Mouse (Mus musculus) thymus, adult 2 months (tissue): Measurements from ENCODE around the gene Ascc2. TPM values are rescaled to one million over a fixed set of nuclear protein-coding genes. Genes with fewer than 3 reads are reported as not detected.

Experiments used
- DNase-seq: peaks from one replicate; pipeline ENCODE4 v3.0.0; 2021
- H3K27ac ChIP-seq: fragments of 200-500 bp; 2 replicates; pipeline ENCODE4 v1.5.1; 2012; ENCODE audit warnings: low read length, control low read depth; ENCODE audit not compliant: control insufficient read depth, insufficient read depth
- H3K27me3 ChIP-seq: fragments of 200-500 bp; 2 replicates; pipeline ENCODE4 v1.6.1; 2012; ENCODE audit warnings: mild to moderate bottlenecking, low read length, moderate library complexity, mixed read lengths; ENCODE audit not compliant: control insufficient read depth, insufficient read depth
- H3K36me3 ChIP-seq: fragments of 200-500 bp; 2 replicates; pipeline ENCODE4 v1.6.1; 2012; ENCODE audit warnings: mild to moderate bottlenecking, low read length, moderate library complexity; ENCODE audit not compliant: control insufficient read depth, insufficient read depth
- H3K4me1 ChIP-seq: fragments of 200-500 bp; replicated peaks from 2 replicates; pipeline ENCODE4 v1.6.1; 2012; ENCODE audit warnings: low read length; ENCODE audit not compliant: control insufficient read depth, insufficient read depth
- H3K4me3 ChIP-seq: fragments of 200-500 bp; 2 replicates; pipeline ENCODE4 v1.5.1; 2012; ENCODE audit warnings: mild to moderate bottlenecking, low read length, control low read depth, moderate library complexity; ENCODE audit not compliant: control insufficient read depth, insufficient read depth
- CTCF ChIP-seq: fragments of 200-500 bp; IDR thresholded peaks from 2 replicates; pipeline ENCODE4 v1.5.1; 2012; ENCODE audit warnings: mild to moderate bottlenecking, control low read depth, low read length, moderate library complexity, borderline replicate concordance; ENCODE audit not compliant: control insufficient read depth, poor library complexity, insufficient read depth; ENCODE audit errors: extremely low read depth
- POLR2A ChIP-seq: fragments of 200-500 bp; IDR thresholded peaks from 2 replicates; pipeline ENCODE4 v1.6.1; 2012; ENCODE audit warnings: mild to moderate bottlenecking, low read length, control low read depth, moderate library complexity; ENCODE audit not compliant: control insufficient read depth, poor library complexity, insufficient read depth; ENCODE audit errors: extremely low read depth
- WGBS: fragments of 180-500 bp; shearing (Covaris S2); methylation state at CpG from one replicate; pipeline ENCODE4 v1.1.7; 2018; 5-methylcytosine and 5-hydroxymethylcytosine counted together
- polyA plus RNA-seq: library from polyadenylated mRNA; depleted of rRNA; stranded (reverse); fragments of >200 nt; gene quantifications from 2 replicates; pipeline ENCODE4 v1.2.3, GENCODE M21; 2012

The Ascc2 gene
- polyA plus RNA-seq, 1 experiment, result 26.0 TPM

- Histone ChIP-seq H3K27ac (no peak overlapping the region), H3K4me1 (no peaks in the 10 kb centered on the region), H3K27me3 (no peaks in the 10 kb centered on the region), H3K4me3 (no peak overlapping the region), H3K36me3 (peaks cover 8% of the 10 kb centered on the region; the same call in 1 of the 2 replicates)
- DNase-seq, result no peak
- TF ChIP-seq CTCF (no peak), POLR2A (no peak)
- WGBS, result 96% methylated on average over 3 of the region's 3 CpGs
These were observed 49.5 kb downstream of the Ascc2 start for GRCm38 (mm10) chr11:4687027-4687426.

- Histone ChIP-seq H3K4me1 (no peaks in the 10 kb centered on the region), H3K27ac (no peak overlapping the region), H3K27me3 (no peaks in the 10 kb centered on the region), H3K4me3 (no peak overlapping the region), H3K36me3 (peaks cover 4% of the 10 kb centered on the region; the same call in 1 of the 2 replicates)
- TF ChIP-seq CTCF (no peak), POLR2A (no peak)
- WGBS, result 81% methylated on average over 3 of the region's 3 CpGs
- DNase-seq, result no peak
These were observed 50.3 kb downstream of the Ascc2 start for GRCm38 (mm10) chr11:4687874-4688273.

GRCm38 (mm10) chr11:4688632-4689380, 51.3 kb downstream of the Ascc2 start:
- Histone ChIP-seq H3K36me3 (no peaks in the 10 kb centered on the region), H3K27ac (no peak overlapping the region), H3K4me3 (no peak overlapping the region), H3K27me3 (no peaks in the 10 kb centered on the region), H3K4me1 (no peaks in the 10 kb centered on the region)
- DNase-seq, result no peak
- 82% methylated on average over 11 of the region's 11 CpGs for WGBS
- no peak for TF ChIP-seq POLR2A
- no peak for TF ChIP-seq CTCF

- Histone ChIP-seq H3K27ac (no peak overlapping the region), H3K27me3 (no peaks in the 10 kb centered on the region), H3K4me3 (no peak overlapping the region), H3K36me3 (no peaks in the 10 kb centered on the region), H3K4me1 (no peaks in the 10 kb centered on the region)
- no peak for DNase-seq
- no peak for TF ChIP-seq CTCF
- no peak for TF ChIP-seq POLR2A
- WGBS, result 92% methylated on average over 7 of the region's 7 CpGs
These were observed 52.8 kb downstream of the Ascc2 start for GRCm38 (mm10) chr11:4690353-4690752.

GRCm38 (mm10) chr11:4691213-4691612, 53.7 kb downstream of the Ascc2 start:
- WGBS, result 93% methylated on average over 10 of the region's 10 CpGs
- no peaks in the 10 kb centered on the region for H3K36me3 ChIP-seq
- DNase-seq, result no peak

GRCm38 (mm10) chr11:4692162-4692561, 54.6 kb downstream of the Ascc2 start:
- Histone ChIP-seq H3K4me3 (no peak overlapping the region), H3K36me3 (no peaks in the 10 kb centered on the region), H3K4me1 (no peaks in the 10 kb centered on the region), H3K27ac (no peak overlapping the region), H3K27me3 (no peaks in the 10 kb centered on the region)
- TF ChIP-seq CTCF (no peak), POLR2A (no peak)
- DNase-seq, result no peak
- 94% methylated on average over 11 of the region's 11 CpGs for WGBS

More at GRCm38 (mm10) chr11:4691213-4691612, 53.7 kb downstream of the Ascc2 start:
- H3K27me3 ChIP-seq, result no peaks in the 10 kb centered on the region
- no peak overlapping the region for H3K27ac ChIP-seq
- H3K4me3 ChIP-seq, result no peak overlapping the region
- TF ChIP-seq CTCF, result no peak
- TF ChIP-seq POLR2A, result no peak
- H3K4me1 ChIP-seq, result no peaks in the 10 kb centered on the region
